Mouse (Mus musculus): ENCODE results near the gene Ctrb1.

GRCm38 (mm10) chr8:111693261-111693741 is 2.5 kb upstream of the Ctrb1 start:
- TF ChIP-seq CTCF (IDR thresholded peaks at IDR 0.05) (no peak), EP300 (IDR thresholded peaks at IDR 0.05) (no peak)

Data from lung, postnatal 0 days (tissue).